Mouse (Mus musculus) right cerebral cortex, postnatal 14 days (tissue): ENCODE measurements around the gene Cebpzos.

Experiments
- DNase-seq: peaks from one replicate; pipeline ENCODE4 v3.0.0; 2022

Gene Cebpzos

DNA sequence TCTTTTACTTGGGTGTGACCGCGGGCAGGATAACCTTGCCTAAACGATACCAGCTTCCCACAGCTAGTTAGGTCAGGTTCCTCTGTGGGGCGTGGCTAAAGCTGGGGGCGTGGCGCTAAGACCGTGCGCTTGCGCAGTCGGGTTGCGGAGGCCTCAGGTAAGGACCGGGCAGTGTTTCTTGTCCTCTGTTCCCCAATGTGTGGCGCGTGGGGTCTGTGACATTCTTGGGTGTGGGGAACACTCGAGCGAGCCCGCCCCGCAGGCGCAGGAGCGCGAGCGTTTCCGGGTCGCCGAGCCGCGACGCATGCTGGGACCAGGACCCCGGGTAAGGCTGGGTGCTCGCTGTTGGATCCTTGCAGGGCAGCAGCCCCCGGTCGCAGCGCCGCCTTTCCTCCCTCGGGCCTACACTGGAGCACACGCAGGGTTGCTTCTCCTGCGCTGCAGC lies at the start of gene Cebpzos:
Cebpzos (plus strand) TSS at position 132 of the 445 bp plus-strand sequence.
- peak; percentile 84 for DNase-seq

DNA sequence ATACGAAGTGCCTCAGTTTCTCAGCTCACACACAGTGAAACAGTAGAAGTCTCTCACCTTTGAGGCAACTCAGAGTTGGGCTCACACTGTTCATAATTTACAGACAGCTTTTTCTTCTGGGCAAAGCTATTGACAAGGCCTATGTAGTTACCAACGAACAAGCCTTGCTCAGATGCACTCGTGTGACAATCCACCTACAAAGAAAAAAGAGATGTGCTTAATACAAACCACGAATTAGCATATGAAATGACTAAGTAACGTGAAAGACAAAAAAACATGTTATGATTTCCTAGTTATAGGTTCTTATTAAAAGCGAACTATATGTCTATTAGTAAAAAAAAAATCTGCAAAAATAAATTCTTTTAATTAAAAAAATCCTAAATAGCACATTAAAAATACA lies 42.4 kb upstream of the Cebpzos start:
- no peak for DNase-seq

- no peak for DNase-seq
Measured at GRCm38 (mm10) chr17:78881878-78882304, 34.4 kb upstream of the Cebpzos start.

GRCm38 (mm10) chr17:78882401-78883112 lies 33.7 kb upstream of the Cebpzos start, which contains the start of gene Eif2ak2:
Eif2ak2 (minus strand) TSS chr17:78882573.
- peak; percentile 51 for DNase-seq

GRCm38 (mm10) chr17:78883291-78883690 lies 33.0 kb upstream of the Cebpzos start:
- no peak for DNase-seq

DNA sequence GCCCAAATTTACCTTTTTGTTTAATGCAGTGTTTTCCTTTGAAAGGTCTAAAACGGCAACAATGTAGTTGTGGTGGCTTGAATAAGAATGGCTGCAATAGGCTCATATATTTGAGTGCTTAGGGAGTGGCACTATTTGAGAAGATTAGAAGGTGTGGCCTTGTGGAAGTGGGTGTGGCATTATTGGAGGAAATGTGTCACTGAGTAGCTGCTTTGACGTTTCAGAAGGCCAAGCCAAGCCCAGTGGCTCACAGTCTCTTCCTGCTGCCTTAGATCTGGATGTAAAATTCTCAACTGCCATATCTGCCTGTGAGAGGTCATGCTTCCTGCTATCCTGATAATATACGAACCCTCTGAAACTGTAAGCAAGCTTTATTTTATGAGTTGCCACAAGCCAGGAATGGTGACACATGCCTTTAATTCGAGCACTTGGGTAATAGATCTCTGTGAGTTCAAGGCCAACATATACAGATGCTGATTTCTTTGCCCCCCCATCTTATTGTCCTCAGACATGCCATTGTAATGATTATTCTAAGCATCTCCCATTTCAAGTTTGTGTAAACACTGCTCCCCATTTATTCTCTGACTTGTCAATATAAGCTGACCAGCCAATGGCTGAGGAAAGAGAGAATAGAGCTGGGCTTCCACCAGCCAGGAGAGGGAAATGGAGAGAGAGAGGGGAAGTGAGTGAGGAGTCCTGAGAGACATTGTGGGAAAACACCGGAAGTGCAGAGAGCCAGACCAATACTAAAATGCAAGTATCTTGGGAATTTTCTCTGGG lies 30.8 kb upstream of the Cebpzos start:
- DNase-seq, result no peak

- no peak for DNase-seq
Measured at GRCm38 (mm10) chr17:78888554-78888953, 27.7 kb upstream of the Cebpzos start.

GRCm38 (mm10) chr17:78889184-78889583 lies 27.1 kb upstream of the Cebpzos start:
- no peak for DNase-seq

DNA sequence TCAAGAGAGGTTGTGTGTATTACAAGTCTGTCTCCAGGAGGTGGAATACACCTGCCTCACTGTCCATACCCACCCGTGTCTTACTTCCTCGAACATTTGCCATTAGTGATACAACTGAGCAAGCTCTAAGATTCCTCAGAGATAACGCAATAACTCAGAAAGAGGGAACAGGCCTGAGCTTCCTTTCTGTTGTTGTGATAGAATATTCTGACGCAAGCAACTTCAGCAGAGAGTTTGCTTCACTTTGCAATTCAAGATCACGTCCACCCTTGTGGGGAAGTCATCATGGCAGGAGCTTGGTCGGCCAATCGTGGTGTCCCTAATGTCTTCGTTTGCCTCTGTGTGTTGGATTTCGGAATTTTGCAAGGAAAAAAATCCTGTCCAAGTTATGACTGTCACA lies 25.3 kb upstream of the Cebpzos start:
- DNase-seq, result no peak

DNA sequence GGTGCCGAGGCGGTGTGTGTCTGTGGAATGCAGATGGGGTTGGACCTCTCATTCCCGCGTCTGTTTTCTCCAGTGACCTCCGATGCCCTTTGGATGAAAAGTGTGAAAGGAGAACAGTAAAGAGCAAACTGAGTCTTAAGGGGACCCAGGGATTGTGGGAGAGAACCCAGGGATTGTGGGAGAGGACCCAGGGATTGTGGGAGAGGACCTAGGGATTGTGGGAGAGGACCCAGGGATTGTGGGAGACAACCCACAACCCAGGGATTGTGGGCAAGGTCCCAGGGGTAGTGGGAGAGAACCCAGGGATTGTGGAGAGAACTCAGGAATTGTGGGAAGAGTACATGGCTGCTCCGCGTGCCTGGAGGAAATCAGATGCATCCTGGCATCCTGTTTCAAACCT lies 21.3 kb upstream of the Cebpzos start:
- DNase-seq, result no peak

DNA sequence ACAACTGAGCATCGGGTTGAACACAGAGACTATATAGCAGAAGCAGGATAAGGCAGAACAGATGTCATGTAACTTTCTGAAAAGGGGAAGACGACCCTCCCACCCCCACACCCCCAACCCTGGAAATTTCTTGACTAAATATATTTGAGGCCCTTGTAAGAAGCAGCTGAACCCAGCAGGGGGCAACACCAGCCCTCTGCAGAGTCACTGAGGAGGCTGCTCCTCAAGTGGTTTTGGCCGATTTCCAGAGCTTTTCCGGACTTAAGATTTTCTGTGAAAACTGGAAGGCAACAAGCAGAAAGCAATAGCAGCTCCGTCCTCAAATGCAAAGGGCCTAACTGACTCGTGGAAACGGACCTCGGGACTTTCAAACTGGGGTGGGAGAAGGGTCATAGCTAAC lies 20.9 kb upstream of the Cebpzos start:
- DNase-seq, result peak; percentile 57

DNA sequence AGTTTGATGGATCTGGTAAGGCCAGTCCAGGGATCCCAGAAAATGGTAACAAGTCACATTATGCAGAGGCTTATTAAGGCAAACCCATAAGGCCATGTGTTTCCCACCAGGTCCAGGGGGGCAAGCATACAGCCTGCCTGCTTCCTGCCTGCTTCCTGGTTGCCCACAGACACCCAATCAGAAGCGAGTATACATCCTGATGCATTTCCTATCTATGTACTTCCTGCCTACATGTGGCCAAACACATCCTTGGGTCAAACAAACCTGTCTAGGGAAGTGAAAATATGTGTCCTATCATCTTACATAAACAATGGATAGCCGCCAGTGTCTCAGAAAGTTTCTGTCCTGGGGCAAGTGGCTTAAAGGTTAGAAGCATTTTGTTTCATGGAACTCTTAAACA lies 13.1 kb upstream of the Cebpzos start:
- no peak for DNase-seq

DNA sequence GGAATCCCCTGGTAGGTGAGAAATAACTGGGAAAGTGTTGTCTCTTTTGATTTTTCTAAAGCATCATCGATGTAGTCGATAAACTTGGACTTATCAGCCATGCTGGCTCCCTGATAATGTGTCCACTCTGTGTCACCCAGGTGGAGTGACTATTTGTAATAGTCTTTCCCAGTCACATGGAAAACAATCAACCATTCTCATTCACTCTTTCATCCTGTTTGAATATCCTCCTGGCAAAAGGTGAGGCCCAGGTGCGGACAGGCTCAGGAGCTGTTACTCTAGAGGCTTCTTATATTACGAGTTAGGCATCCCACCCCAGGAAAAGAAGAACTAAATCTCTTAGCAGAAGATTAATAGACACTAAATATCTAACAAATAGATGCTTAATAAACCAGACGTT lies 9.4 kb upstream of the Cebpzos start, which contains the start of gene Sult6b1:
Sult6b1 (minus strand) TSS at position 101 of the 400 bp plus-strand sequence.
- DNase-seq, result no peak

DNA sequence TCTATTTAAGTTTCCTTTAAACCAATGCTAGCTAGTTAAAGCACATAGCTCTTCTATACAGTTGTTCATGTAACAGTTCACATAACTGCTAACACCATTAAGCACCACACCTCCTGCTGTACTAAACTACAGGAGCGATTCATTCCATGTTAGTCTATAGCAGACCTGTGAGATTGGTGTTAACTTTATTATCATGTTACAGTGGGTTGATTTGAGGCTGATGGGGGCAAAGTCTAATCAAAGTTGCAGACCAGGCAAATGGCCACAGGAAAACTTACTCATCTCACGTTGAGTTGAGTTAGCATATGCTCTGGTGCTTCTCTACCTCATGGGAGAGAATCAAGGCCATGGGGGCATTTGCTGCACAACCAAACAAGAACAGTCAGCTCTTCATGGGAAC lies 6.9 kb upstream of the Cebpzos start:
- no peak for DNase-seq

DNA sequence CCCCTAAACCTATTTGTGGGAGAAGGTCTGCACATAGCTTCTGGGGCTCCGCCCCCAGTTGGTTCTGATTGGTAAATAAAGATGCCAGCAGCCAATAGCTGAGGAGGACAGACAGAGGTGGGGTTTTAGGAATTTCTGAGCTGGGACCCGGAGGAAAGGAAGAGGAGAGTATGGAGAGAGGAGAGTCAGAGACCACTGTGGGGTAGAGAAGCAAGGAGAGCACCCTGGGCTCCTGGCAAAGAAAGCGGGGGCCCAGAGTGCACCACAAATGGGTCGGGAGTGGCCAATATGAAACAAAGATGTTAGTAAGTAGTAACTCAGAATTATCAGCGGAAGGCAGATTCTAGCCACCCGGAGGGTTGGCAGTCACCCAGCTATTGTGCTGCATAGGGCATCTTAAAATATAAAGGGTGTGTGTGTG lies 3.4 kb upstream of the Cebpzos start:
- no peak for DNase-seq

- no peak for DNase-seq
Measured at GRCm38 (mm10) chr17:78913921-78914320, 2.4 kb upstream of the Cebpzos start.

- no peak for DNase-seq
Measured at GRCm38 (mm10) chr17:78915772-78916171, 528 bp upstream of the Cebpzos start.

DNA sequence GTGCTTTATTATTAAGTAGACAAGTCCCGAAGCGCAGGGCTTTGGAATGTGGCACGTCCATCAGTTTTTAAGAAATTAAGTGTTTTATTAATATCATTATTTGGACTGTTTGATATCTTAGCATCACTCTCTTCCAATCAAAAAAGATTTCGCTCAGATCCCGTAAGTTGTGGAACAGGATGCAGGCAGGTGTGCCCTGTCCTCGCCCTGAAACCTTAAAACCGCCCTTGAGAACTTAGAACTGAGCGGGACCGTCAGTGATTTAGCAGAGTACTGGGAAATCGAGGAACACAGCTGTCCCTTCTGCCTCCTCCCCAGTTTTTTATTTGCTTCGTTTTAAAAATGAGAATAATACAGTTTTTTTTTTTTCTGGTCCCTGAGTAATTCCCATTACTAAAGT lies 599 bp downstream of the Cebpzos start:
- DNase-seq, result no peak

DNA sequence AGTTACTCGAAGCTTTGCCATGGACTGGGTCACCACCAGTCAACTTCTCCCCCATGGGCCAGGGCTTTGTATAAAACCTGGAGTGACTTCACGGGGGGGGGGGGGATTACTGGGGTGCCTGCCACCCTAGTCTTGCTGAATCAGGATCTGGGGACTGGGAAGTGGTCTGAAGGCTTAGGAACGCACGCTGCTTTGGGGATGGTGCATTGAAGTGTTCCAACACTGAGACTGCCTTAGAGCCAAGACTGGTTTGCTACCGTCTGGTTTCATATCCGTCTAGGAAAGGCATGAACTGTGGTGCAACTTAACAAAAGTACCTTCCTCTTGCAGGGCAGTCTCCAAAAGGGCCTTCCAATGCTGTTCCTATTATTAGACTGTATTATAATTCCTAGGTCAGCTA lies 1.4 kb downstream of the Cebpzos start:
- DNase-seq, result no peak

- no peak for DNase-seq
Measured at GRCm38 (mm10) chr17:78935857-78936256, 19.6 kb downstream of the Cebpzos start.

DNA sequence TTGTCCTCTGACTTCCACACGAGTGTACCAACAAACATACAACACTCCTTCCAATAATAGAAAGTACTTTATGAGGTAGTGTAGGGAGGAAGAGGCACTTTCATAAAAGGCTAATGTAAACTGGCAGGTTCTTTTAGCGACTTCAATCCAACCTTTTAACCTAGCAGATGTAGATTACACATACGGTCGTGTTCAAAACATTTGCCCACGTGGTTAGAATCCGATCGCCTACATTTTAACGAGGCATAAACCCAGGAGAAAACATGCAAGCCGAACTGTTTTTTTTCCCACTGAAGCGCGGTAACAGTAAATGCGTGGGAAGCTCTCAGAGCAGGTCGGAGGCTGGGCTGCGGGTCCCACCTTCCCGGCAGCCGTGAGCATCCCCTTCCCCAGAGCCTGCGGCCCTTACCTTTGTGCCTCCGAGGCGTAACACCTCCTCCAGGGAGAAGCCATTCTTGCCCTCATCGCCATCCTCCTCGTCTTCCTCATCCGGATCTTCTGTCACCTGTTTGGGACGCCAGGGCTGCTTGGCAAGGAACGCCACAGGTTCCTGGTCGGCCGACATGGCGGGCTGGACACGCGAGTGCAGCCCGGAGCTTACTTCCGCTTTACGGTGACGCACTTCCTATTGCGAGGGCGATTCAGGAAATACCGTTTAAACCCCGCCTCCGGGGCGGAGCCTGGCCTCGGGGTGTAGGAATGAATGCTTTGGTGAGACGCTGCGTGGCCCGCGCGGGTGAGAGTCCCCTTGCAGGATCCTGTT lies 20.3 kb downstream of the Cebpzos start, which contains the start of the genes Cebpz and Ndufaf7:
Cebpz (minus strand) TSS at position 601 of the 763 bp plus-strand sequence.
Ndufaf7 (plus strand) TSS at position 671 of the 763 bp plus-strand sequence.
- DNase-seq, result peak; percentile 95

DNA sequence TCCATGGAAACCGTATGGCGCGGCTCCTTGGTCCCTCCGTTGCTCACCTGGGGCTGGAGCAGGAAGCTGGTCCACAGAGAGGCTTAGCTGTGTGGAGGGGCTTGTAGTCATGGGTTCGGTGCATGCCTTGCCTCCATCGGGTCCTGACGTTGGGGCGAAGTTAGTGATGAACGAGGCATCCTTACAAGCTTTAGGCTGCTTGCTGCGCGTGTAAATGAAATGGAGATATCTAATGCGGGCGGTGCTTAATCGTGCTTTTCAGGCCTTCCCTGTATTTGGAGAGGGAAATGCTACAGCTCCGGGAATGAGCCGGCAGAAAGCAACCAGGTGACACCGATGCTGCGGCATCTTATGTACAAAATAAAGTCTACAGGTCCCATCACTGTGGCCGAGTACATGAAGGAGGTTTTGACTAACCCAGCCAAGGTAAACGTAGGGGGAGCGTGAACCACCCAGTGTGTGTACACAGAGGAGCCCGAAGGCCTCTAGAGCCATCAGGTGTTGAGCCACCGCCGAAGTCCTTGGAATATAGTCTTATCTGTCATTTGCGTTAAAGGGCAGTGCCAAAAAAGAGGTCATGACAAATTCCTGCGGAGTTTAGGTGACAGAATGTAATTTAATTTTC lies 21.0 kb downstream of the Cebpzos start:
- no peak for DNase-seq

- DNase-seq, result no peak
Measured at GRCm38 (mm10) chr17:78938927-78939326, 22.6 kb downstream of the Cebpzos start.
